Mouse (Mus musculus): ENCODE measurements around the gene Asb15.

Gene Asb15

GRCm38 (mm10) chr6:24568963-24569362, 41.0 kb downstream of the Asb15 start:
- DNase-seq = no peak

- no peak for DNase-seq
Measured at GRCm38 (mm10) chr6:24569711-24570110, 41.8 kb downstream of the Asb15 start.

GRCm38 (mm10) chr6:24570278-24570677, 42.3 kb downstream of the Asb15 start:
- no peak for DNase-seq

- DNase-seq = peak; percentile 53
Measured at GRCm38 (mm10) chr6:24571126-24571525, 43.2 kb downstream of the Asb15 start.

GRCm38 (mm10) chr6:24572431-24572830, 44.5 kb downstream of the Asb15 start:
- DNase-seq = no peak

GRCm38 (mm10) chr6:24573319-24573718, 45.4 kb downstream of the Asb15 start:
- no peak for DNase-seq

- DNase-seq = no peak
Measured at GRCm38 (mm10) chr6:24583456-24583855, 55.5 kb downstream of the Asb15 start.

- DNase-seq = peak; percentile 26
Measured at GRCm38 (mm10) chr6:24585431-24586310, 57.7 kb downstream of the Asb15 start.

GRCm38 (mm10) chr6:24586885-24587284, 58.9 kb downstream of the Asb15 start:
- peak; percentile 67 for DNase-seq

GRCm38 (mm10) chr6:24590282-24590681, 62.3 kb downstream of the Asb15 start:
- DNase-seq = no peak

- no peak for DNase-seq
Measured at GRCm38 (mm10) chr6:24591525-24592218, 63.7 kb downstream of the Asb15 start.

- no peak for DNase-seq
Measured at GRCm38 (mm10) chr6:24597500-24597899, 69.6 kb downstream of the Asb15 start, which contains the start of gene Lmod2. Gene Lmod2, plus strand, starts transcription at chr6:24597762.

- DNase-seq = no peak
Measured at GRCm38 (mm10) chr6:24599179-24599578, 71.2 kb downstream of the Asb15 start.

GRCm38 (mm10) chr6:24599639-24600038, 71.7 kb downstream of the Asb15 start:
- no peak for DNase-seq

- DNase-seq = no peak
Measured at GRCm38 (mm10) chr6:24600134-24600533, 72.2 kb downstream of the Asb15 start.

GRCm38 (mm10) chr6:24600726-24601125, 72.8 kb downstream of the Asb15 start:
- DNase-seq = no peak

- DNase-seq = peak; percentile 47
Measured at GRCm38 (mm10) chr6:24601668-24602067, 73.7 kb downstream of the Asb15 start.

- no peak for DNase-seq
Measured at GRCm38 (mm10) chr6:24602351-24602750, 74.4 kb downstream of the Asb15 start.

- no peak for DNase-seq
Measured at GRCm38 (mm10) chr6:24602993-24603392, 75.0 kb downstream of the Asb15 start.

GRCm38 (mm10) chr6:24604289-24604688, 76.3 kb downstream of the Asb15 start:
- no peak for DNase-seq

GRCm38 (mm10) chr6:24605631-24606030, 77.7 kb downstream of the Asb15 start:
- no peak for DNase-seq

- DNase-seq = no peak
Measured at GRCm38 (mm10) chr6:24606512-24606911, 78.6 kb downstream of the Asb15 start.

- no peak for DNase-seq
Measured at GRCm38 (mm10) chr6:24607531-24607930, 79.6 kb downstream of the Asb15 start.

- DNase-seq = no peak
Measured at GRCm38 (mm10) chr6:24608129-24608528, 80.2 kb downstream of the Asb15 start.
